Mouse (Mus musculus): Measurements from ENCODE around the gene Gm13084. TPM values are rescaled to one million over a fixed set of nuclear protein-coding genes. Genes with fewer than 3 reads are reported as not detected.
"Not testable (repeated sequence)": the region's sequence is repeated elsewhere in the genome, so short reads cannot be mapped to it uniquely, and the experiment has no call there.

The Gm13084 gene
- not detected in 2 replicates for polyA plus RNA-seq (2015; fragmentation: Nextera tagmentation; extraction: Ambion mirVana)

GRCm38 (mm10) chr4:143815993-143816392 lies at the start of gene Gm13084:
Gene Gm13084, minus strand, starts transcription at chr4:143816093.
- no peak within 1 kb of the TSS for H3K9ac ChIP-seq
- ATAC-seq (ENCODE audit: low FRiP score, low read depth), result no peak
- no peak within 1 kb of the TSS for H3K4me2 ChIP-seq (replicated peaks)
- H3K27ac ChIP-seq, result no peak within 1 kb of the TSS
- WGBS, result 88% methylated on average over 2 of the region's 2 CpGs
- no peaks in the 10 kb centered on the region for H3K4me1 ChIP-seq
- no peak within 1 kb of the TSS for H3K4me3 ChIP-seq
- H3K36me3 ChIP-seq, result no peaks in the 10 kb centered on the region
- H3K27me3 ChIP-seq, result no peaks in the 10 kb centered on the region
- H3K9me3 ChIP-seq, result peaks cover 24% of the 10 kb centered on the region; the same call in 1 of the 2 replicates

- not testable (repeated sequence) for H3K36me3 ChIP-seq; H3K4me2 ChIP-seq (replicated peaks); H3K4me3 ChIP-seq; H3K27me3 ChIP-seq; H3K9ac ChIP-seq; H3K27ac ChIP-seq; ATAC-seq (ENCODE audit: low FRiP score, low read depth); H3K4me1 ChIP-seq
- H3K9me3 ChIP-seq, result peaks cover 31% of the 10 kb centered on the region
These were observed 30.3 kb upstream of the Gm13084 start, which contains the start of gene Gm13103 for GRCm38 (mm10) chr4:143846197-143846596. Gene Gm13103, plus strand, starts transcription at chr4:143846497.

GRCm38 (mm10) chr4:143789052-143789451 lies 26.8 kb downstream of the Gm13084 start, which contains the start of gene Gm13023:
Gene Gm13023, plus strand, starts transcription at chr4:143789352.
- H3K27ac ChIP-seq; H3K27me3 ChIP-seq; H3K9me3 ChIP-seq; ATAC-seq (ENCODE audit: low FRiP score, low read depth); H3K4me2 ChIP-seq (replicated peaks); H3K9ac ChIP-seq; H3K36me3 ChIP-seq; H3K4me3 ChIP-seq; H3K4me1 ChIP-seq: not testable (repeated sequence)
- WGBS, result 84% methylated on average over 3 of the region's 3 CpGs

Other genes starting within 250 kb of the Gm13084 start
- not detected in 2 replicates for gene Gm13083, start 201.1 kb downstream of the Gm13084 start, polyA plus RNA-seq (2015; fragmentation: Nextera tagmentation; extraction: Ambion mirVana)
- gene Gm13088, start 158.8 kb downstream of the Gm13084 start, polyA plus RNA-seq (2015; fragmentation: Nextera tagmentation; extraction: Ambion mirVana), result not detected in 2 replicates
- gene Gm13089, start 113.4 kb downstream of the Gm13084 start, polyA plus RNA-seq (2015; fragmentation: Nextera tagmentation; extraction: Ambion mirVana), result not detected in 2 replicates
- not detected in 2 replicates for gene Gm13078, start 96.6 kb downstream of the Gm13084 start, polyA plus RNA-seq (2015; fragmentation: Nextera tagmentation; extraction: Ambion mirVana)
- not detected in 2 replicates for gene Gm13023, start 26.7 kb downstream of the Gm13084 start, polyA plus RNA-seq (2015; fragmentation: Nextera tagmentation; extraction: Ambion mirVana)
- not detected in 2 replicates for gene Gm13103, start 30.4 kb upstream of the Gm13084 start, polyA plus RNA-seq (2015; fragmentation: Nextera tagmentation; extraction: Ambion mirVana)
- gene Pramef6, start 84.3 kb upstream of the Gm13084 start, polyA plus RNA-seq (2015; fragmentation: Nextera tagmentation; extraction: Ambion mirVana), result not detected in 2 replicates
- gene Pramef25, start 134.9 kb upstream of the Gm13084 start, polyA plus RNA-seq (2015; fragmentation: Nextera tagmentation; extraction: Ambion mirVana), result not detected in 2 replicates
- gene Gm13101, start 150.9 kb upstream of the Gm13084 start, polyA plus RNA-seq (2015; fragmentation: Nextera tagmentation; extraction: Ambion mirVana), result not detected in 2 replicates
- gene Pramef17, start 178.3 kb upstream of the Gm13084 start, polyA plus RNA-seq (2015; fragmentation: Nextera tagmentation; extraction: Ambion mirVana), result not detected in 2 replicates
- gene Pramel4, start 243.0 kb upstream of the Gm13084 start, polyA plus RNA-seq (2015; fragmentation: Nextera tagmentation; extraction: Ambion mirVana), result not detected in 2 replicates

Data from limb, embryonic 13.5 days (tissue).